Mouse (Mus musculus): ENCODE measurements at regions not wholly inside any gene's neighbourhood (a gene's known extent, or its start where the extent isn't known, plus 50 kb on each side); places are given as distances from the start of the nearest gene placed in this dataset.

GRCm38 (mm10) chr12:32719203-32719602 lies 100.1 kb upstream of the Nampt start:
- in situ Hi-C loops (cut with MboI; ENCODE audit: low sequenced_read_pairs), result no loop called here

DNA sequence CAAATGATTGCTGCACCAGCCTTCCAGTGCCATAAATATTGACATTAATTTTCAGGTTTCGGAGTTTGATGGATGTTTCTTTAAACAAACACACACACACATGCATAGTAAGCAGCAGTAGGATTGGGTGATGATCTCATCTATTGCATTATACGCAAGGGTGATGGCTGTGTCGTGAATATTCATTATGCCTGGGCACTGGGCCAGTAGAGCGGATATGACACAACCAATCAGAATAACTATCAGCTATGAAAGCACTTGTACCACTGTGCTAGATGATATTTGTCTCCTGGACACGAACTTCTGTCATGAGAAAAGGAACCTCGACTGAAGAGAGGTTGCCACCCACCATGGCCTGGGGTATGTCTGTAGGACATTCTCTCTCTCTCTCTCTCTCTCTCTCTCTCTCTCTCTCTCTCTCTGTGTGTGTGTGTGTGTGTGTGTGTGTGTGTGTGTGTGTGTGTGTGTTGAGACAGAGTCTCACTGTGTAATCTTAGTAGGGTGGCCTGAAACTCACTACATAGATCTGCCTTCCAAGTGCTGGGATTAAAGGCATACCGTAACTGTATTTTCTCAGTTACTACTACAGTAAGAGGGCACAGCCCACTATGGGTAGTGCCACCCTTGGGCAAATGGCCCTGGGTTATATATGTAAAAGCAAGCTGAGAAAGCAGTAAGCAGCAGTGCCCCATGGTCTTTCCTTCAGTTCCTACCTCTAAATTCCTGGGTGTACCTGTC lies 94.7 kb upstream of the Nampt start:
- in situ Hi-C loops (cut with MboI; ENCODE audit: low sequenced_read_pairs), result no loop called here

DNA sequence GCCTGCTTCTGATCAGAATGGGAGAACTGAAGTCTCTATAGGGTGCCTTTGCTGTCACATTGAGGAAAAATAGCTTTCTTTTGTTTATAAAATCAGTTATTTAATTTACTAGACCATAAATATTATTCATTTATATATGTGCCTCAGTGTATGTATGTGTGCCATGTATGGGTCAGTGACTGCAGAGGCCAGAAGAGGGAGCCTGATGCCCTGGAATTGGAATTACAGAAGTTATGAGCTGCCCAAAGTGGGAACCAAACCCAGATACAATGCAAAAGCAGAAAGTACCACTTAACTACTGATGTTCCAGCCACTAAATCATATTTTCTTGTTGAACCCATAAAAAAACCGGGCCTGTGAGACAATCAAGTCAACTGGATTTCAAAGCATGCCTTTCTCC lies 91.8 kb upstream of the Nampt start:
- in situ Hi-C loops (cut with MboI; ENCODE audit: low sequenced_read_pairs), result no loop called here

DNA sequence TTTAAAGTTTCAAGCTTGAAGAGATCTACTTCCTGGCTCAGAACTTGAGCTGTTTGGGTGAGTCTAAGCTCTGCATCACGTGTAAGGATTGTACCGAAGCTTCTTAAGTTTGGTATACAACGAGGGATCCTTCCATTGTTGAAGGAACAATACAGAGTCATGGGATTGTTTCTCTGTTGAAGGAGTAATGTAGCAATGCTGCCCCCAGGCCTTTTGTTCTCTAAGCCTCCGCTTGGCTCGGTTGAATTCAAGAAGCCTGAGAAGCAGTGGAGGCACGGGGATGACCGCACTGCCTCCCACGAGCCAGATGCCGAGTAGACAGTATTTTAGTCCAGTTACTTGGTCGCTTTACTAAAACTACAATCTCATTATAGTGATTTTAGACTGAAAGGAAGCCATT lies 90.9 kb upstream of the Nampt start:
- in situ Hi-C loops (cut with MboI; ENCODE audit: low sequenced_read_pairs), result no loop called here

GRCm38 (mm10) chr12:32735224-32735623 lies 84.1 kb upstream of the Nampt start:
- in situ Hi-C loops (cut with MboI; ENCODE audit: low sequenced_read_pairs), result no loop called here

- in situ Hi-C loops (cut with MboI; ENCODE audit: low sequenced_read_pairs), result no loop called here
Observed at GRCm38 (mm10) chr12:32741465-32741864, 77.9 kb upstream of the Nampt start.

DNA sequence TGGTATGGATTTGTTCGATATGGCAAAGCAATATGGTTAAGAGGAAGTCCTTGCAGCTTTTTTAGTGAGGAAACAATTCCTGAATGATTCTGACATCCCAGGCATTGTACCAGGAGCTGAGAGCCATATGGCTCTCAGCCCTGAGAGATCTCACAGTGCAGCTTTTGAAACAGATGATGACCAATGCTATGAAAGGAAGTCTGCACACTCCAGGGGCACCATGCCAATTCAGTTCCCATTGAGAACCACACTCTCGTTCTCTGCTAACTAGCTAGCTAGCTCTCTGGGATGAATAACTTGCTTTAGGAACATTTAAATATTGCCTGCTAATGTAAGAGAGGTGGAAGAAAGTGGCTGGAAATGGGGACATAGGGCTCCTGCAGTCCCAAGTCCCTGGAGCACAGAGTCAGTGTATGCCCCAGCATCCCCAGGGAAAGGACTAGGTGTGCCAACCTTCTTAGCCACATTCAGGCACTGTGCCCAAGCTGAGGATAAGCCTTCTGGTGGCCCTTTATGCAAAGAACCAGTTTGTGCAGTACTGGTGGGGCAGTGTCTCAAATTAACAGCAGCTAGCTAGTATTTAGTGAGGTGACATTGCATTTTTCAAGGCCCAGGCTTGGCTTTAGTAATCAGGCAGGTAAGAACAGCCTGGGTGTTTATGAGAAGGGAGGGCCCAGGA lies 61.8 kb upstream of the Nampt start:
- in situ Hi-C loops (cut with MboI; ENCODE audit: low sequenced_read_pairs), result no loop called here

DNA sequence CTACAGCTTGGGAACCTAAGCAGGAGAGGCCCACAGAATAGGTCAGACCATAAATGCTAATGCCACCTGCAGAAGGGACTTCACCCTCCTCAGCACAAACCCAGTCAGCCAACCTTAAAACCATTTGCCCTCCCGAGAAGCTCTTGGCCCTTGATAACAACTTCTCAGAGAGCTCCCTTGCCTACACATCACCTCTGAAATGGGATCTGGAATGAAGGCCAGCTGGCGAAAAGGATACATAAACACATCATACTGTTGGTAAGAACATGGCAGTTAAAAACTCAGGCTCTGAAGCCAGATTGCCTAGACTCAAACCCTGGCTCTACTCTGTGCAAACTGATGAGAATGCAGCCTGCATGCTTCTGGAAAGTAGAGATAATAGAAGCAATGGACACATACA lies 61.2 kb upstream of the Nampt start:
- in situ Hi-C loops (cut with MboI; ENCODE audit: low sequenced_read_pairs), result no loop called here

- in situ Hi-C loops (cut with MboI; ENCODE audit: low sequenced_read_pairs), result no loop called here
Observed at GRCm38 (mm10) chr12:32760627-32761026, 58.7 kb upstream of the Nampt start.

GRCm38 (mm10) chr12:32761055-32761454 lies 58.3 kb upstream of the Nampt start:
- in situ Hi-C loops (cut with MboI; ENCODE audit: low sequenced_read_pairs), result no loop called here

DNA sequence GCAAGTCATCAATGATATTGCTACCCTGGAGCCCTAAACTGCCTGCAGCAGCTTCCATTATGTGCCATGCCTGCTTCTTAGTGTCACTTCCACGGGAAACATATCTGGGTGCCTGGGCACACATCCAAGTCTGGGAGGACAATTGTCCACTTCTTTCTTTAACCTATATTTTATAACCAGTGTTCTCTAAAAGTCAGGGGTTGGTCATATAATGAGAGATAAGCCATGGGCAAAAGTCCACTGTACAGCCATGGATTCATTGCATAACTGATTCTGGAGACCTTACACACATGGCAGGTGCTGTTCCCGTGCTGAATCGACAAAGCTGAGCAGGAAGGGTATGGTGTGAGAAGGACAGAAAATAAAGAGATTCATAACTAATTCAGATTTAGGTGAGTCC lies 55.1 kb upstream of the Nampt start:
- in situ Hi-C loops (cut with MboI; ENCODE audit: low sequenced_read_pairs), result no loop called here

- in situ Hi-C loops (cut with MboI; ENCODE audit: low sequenced_read_pairs), result no loop called here
Observed at GRCm38 (mm10) chr12:32764747-32765146, 54.6 kb upstream of the Nampt start.

DNA sequence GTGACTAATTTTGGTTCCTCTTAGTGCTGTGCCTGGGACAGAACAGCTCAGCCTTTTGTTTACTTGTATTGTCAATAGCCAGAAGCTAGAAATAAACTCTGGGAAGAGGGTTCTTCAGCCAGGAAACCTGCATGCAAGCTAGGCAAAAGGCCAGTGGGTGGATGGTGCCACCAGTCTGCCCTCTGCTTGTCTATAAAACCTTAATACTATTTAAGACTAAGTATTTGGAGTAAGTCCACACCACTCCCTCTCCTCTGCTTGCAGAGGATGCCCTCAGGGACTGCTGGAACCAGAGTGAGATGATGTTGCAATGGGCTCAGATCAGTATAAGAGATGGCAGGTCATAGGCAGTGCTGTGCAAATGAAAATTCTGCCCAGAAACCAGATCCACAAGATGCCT lies 53.5 kb upstream of the Nampt start:
- in situ Hi-C loops (cut with MboI; ENCODE audit: low sequenced_read_pairs), result no loop called here

DNA sequence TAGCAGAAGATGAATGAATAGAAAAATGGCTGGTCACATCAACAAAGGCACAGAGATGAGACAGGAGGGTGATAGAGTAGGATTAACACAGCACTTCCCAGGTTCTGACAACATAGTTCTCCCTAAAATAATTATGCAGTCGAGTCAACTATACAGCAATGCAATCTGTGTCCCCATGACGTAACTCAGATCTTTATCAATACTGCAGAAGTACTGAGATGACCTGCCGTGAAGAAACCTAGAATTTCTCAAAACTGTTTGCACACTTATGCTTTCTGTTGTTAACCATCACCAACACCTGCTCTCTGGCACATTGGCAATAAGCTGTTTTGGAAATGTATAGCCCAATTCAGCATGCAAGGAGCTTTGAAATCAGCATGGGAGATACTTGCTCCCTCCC lies 52.8 kb upstream of the Nampt start:
- in situ Hi-C loops (cut with MboI; ENCODE audit: low sequenced_read_pairs), result no loop called here

DNA sequence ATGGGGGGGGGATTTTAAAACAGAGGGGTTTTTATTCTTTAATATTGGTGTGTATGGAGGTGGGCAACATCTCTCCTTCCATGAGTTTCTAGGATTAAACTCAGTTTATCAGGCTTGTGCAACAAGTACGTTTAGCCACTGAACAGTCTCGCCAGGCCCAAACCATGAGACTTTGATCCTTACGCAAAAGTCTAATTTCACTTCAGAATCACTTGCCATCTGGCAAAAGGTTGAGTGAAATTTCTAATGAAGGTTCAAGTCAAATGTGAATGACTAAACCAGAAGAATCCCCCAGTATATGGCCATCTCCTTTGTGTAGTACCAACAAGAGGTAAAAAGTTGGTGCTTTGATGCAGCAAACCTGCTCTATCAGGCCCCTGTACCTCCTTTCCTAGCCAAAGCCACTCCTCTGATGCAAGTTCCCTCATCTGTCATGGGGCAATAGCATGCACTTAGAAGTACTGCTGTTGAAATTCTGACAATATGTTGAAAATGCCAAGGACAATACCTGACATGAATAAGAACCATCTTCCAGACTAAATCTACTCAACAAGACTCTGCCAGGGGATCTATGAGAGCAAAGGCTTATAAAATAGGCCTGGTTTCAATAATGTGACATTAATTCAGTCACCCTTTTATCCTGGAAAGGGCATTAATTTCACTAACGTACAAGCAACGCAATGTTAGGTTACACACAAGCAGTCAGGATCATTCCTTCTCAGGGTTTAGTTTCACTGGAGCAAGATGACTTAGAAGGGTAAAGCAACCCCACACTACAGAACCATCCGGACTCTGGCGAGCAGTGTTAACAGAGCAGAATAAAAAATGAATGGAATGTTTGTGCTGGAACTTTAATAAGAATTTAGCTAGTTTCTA lies 51.9 kb upstream of the Nampt start:
- in situ Hi-C loops (cut with MboI; ENCODE audit: low sequenced_read_pairs), result no loop called here

DNA sequence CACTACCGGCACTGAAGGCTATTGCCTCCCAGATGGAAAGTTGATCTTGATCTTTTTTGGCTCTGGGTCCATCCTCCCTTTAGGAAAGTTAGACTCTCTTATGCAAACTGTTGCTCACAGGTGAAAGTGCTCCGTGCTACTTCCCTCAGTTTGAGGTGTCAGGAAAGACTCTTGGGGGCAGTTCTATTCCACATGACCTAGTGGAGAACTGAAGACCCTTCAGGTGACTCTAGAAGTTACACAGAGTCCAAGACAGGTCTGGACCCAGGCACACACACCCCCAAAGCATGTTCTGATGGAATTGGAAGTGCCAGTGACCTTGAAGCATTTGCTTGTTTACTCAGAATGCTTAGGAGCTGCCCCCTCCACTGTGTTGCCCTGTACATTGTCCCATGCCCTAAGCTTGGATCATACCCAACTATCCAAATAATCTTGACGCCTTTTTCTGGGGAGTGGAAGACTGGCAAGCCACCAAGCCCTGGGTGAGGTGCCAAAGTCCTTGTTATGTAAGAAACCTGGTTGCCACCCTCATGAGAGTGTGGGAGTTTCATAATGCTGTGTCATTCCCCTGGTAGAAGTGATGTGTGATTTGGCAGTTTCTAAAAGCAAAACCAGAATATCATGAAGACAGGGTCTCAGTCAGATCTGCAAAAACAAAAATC lies 51.1 kb upstream of the Nampt start:
- in situ Hi-C loops (cut with MboI; ENCODE audit: low sequenced_read_pairs), result no loop called here

GRCm38 (mm10) chr12:32768744-32769535 lies 50.4 kb upstream of the Nampt start:
- in situ Hi-C loops (cut with MboI; ENCODE audit: low sequenced_read_pairs), result no loop called here

Measured in CH12F3 (cell line).